Mouse (Mus musculus) liver, embryonic 16.5 days (tissue): ENCODE data around the gene Rtl1. TPM values are rescaled to one million over a fixed set of nuclear protein-coding genes. Genes with fewer than 3 reads are reported as not detected.

Experiments
- ATAC-seq: fragments of 200-750 bp; cut with Nextera tagmentation; 2 replicates; pipeline ENCODE4 v1.8.0; 2017; ENCODE audit warnings: low read depth, mild to moderate bottlenecking, moderate number of reproducible peaks, moderate library complexity
- H3K27ac ChIP-seq: fragments of 300-500 bp; sonication (generic); 2 replicates; pipeline ENCODE4 v1.5.1; 2014; ENCODE audit warnings: mild to moderate bottlenecking, low read length
- H3K27me3 ChIP-seq: fragments of 300-500 bp; sonication (generic); 2 replicates; pipeline ENCODE4 v1.6.1; 2014; ENCODE audit warnings: low read depth, low read length, mixed read lengths; ENCODE audit not compliant: control insufficient read depth, insufficient read depth
- H3K36me3 ChIP-seq: fragments of 300-500 bp; sonication (generic); 2 replicates; pipeline ENCODE4 v1.6.1; 2014; ENCODE audit warnings: mild to moderate bottlenecking; ENCODE audit not compliant: control insufficient read depth, insufficient read depth
- H3K4me1 ChIP-seq: fragments of 300-500 bp; sonication (generic); 2 replicates; pipeline ENCODE4 v1.6.1; 2014; ENCODE audit warnings: low read depth, low read length, mixed read lengths; ENCODE audit not compliant: control insufficient read depth
- H3K4me2 ChIP-seq: fragments of 300-500 bp; sonication (generic); 2 replicates; pipeline ENCODE4 v1.6.1; 2014; ENCODE audit warnings: low read depth, low read length, mixed read lengths
- H3K4me3 ChIP-seq: fragments of 300-500 bp; sonication (generic); 2 replicates; pipeline ENCODE4 v1.5.1; 2014; ENCODE audit warnings: low read depth, mild to moderate bottlenecking, low read length
- H3K9ac ChIP-seq: fragments of 300-500 bp; sonication (generic); 2 replicates; pipeline ENCODE4 v1.6.1; 2014; ENCODE audit warnings: low read depth, low read length
- H3K9me3 ChIP-seq: fragments of 300-500 bp; sonication (generic); replicated peaks from 2 replicates; pipeline ENCODE4 v1.6.1; 2016; ENCODE audit warnings: low read length; ENCODE audit not compliant: control insufficient read depth
- WGBS: fragments of 180-500 bp; shearing (Covaris S2); extraction: QIAGEN DNeasy Blood & Tissue Kit; methylation state at CpG from one replicate; pipeline ENCODE4 v1.1.7; 2014; ENCODE audit not compliant: insufficient replicate concordance; 5-methylcytosine and 5-hydroxymethylcytosine counted together
- polyA plus RNA-seq: library from polyadenylated mRNA; unstranded; fragments of >200 nt; fragmentation: Nextera tagmentation; extraction: Ambion mirVana; gene quantifications from 2 replicates; pipeline ENCODE4 v1.2.1, GENCODE M21; 2015

Rtl1 gene
- polyA plus RNA-seq = 0.64 and 0.68 TPM in 2 replicates

- Histone ChIP-seq H3K36me3 (no peaks in the 10 kb centered on the region; the same call in 1 of the 2 replicates), H3K4me2 (no peak within 1 kb of the TSS), H3K4me1 (peaks cover 3% of the 10 kb centered on the region), H3K9me3 (no peaks in the 10 kb centered on the region), H3K4me3 (no peak within 1 kb of the TSS), H3K27ac (no peak within 1 kb of the TSS), H3K9ac (no peak within 1 kb of the TSS), H3K27me3 (no peaks in the 10 kb centered on the region)
- ATAC-seq = no peak
- 60% methylated on average over 7 of the region's 7 CpGs for WGBS
Observed at GRCm38 (mm10) chr12:109600230-109600629, at the start of gene Rtl1. Rtl1 (minus strand) TSS chr12:109600330.

- no peak overlapping the region for H3K4me3 ChIP-seq
- no peak for ATAC-seq
- WGBS = 41% methylated on average over 3 of the region's 3 CpGs
- H3K9ac ChIP-seq = no peak overlapping the region
- no peaks in the 10 kb centered on the region for H3K27me3 ChIP-seq
- H3K4me2 ChIP-seq = no peak overlapping the region
- H3K9me3 ChIP-seq = no peaks in the 10 kb centered on the region
- no peaks in the 10 kb centered on the region for H3K4me1 ChIP-seq
- H3K36me3 ChIP-seq = no peaks in the 10 kb centered on the region
- H3K27ac ChIP-seq = no peak overlapping the region
Observed at GRCm38 (mm10) chr12:109640560-109641167, 40.5 kb upstream of the Rtl1 start.

- no peaks in the 10 kb centered on the region for H3K36me3 ChIP-seq
- H3K27ac ChIP-seq = no peak overlapping the region
- H3K9me3 ChIP-seq = no peaks in the 10 kb centered on the region
- no peaks in the 10 kb centered on the region for H3K4me1 ChIP-seq
- no peaks in the 10 kb centered on the region for H3K27me3 ChIP-seq
- no peak overlapping the region for H3K9ac ChIP-seq
- 42% methylated on average over 3 of the region's 3 CpGs for WGBS
- ATAC-seq = no peak
- no peak overlapping the region for H3K4me3 ChIP-seq
- H3K4me2 ChIP-seq = no peak overlapping the region
Observed at GRCm38 (mm10) chr12:109632035-109632434, 31.9 kb upstream of the Rtl1 start.

- WGBS = 73% methylated on average over 1 of the region's 1 CpGs
- no peak for ATAC-seq
Observed at GRCm38 (mm10) chr12:109628887-109629286, 28.8 kb upstream of the Rtl1 start.

GRCm38 (mm10) chr12:109626910-109627309 lies 26.8 kb upstream of the Rtl1 start:
- H3K27ac ChIP-seq = no peak overlapping the region
- H3K4me1 ChIP-seq = no peaks in the 10 kb centered on the region
- H3K36me3 ChIP-seq = no peaks in the 10 kb centered on the region
- WGBS = 69% methylated on average over 5 of the region's 5 CpGs
- H3K4me3 ChIP-seq = no peak overlapping the region
- no peak for ATAC-seq
- H3K27me3 ChIP-seq = no peaks in the 10 kb centered on the region
- no peaks in the 10 kb centered on the region for H3K9me3 ChIP-seq
- H3K4me2 ChIP-seq = no peak overlapping the region
- no peak overlapping the region for H3K9ac ChIP-seq

More at GRCm38 (mm10) chr12:109628887-109629286, 28.8 kb upstream of the Rtl1 start:
- Histone ChIP-seq H3K9me3 (no peaks in the 10 kb centered on the region), H3K4me3 (no peak overlapping the region), H3K9ac (no peak overlapping the region), H3K4me1 (no peaks in the 10 kb centered on the region), H3K27ac (no peak overlapping the region), H3K27me3 (no peaks in the 10 kb centered on the region), H3K4me2 (no peak overlapping the region), H3K36me3 (no peaks in the 10 kb centered on the region)

GRCm38 (mm10) chr12:109620196-109620595 lies 20.1 kb upstream of the Rtl1 start:
- ATAC-seq = no peak
- 58% methylated on average over 3 of the region's 3 CpGs for WGBS

GRCm38 (mm10) chr12:109617993-109618392 lies 17.9 kb upstream of the Rtl1 start:
- no peak for ATAC-seq
- no peak overlapping the region for H3K27ac ChIP-seq
- no peaks in the 10 kb centered on the region; the same call in 1 of the 2 replicates for H3K27me3 ChIP-seq
- H3K4me1 ChIP-seq = no peaks in the 10 kb centered on the region
- H3K4me3 ChIP-seq = no peak overlapping the region
- WGBS = 72% methylated on average over 14 of the region's 14 CpGs
- H3K9ac ChIP-seq = no peak overlapping the region
- H3K36me3 ChIP-seq = no peaks in the 10 kb centered on the region
- no peak overlapping the region for H3K4me2 ChIP-seq
- H3K9me3 ChIP-seq = no peaks in the 10 kb centered on the region

More at GRCm38 (mm10) chr12:109620196-109620595, 20.1 kb upstream of the Rtl1 start:
- H3K36me3 ChIP-seq = no peaks in the 10 kb centered on the region
- no peak overlapping the region for H3K9ac ChIP-seq
- no peak overlapping the region for H3K27ac ChIP-seq
- H3K4me1 ChIP-seq = no peaks in the 10 kb centered on the region
- H3K9me3 ChIP-seq = no peaks in the 10 kb centered on the region
- H3K4me3 ChIP-seq = no peak overlapping the region
- H3K27me3 ChIP-seq = no peaks in the 10 kb centered on the region
- H3K4me2 ChIP-seq = no peak overlapping the region

- Histone ChIP-seq H3K36me3 (no peaks in the 10 kb centered on the region), H3K4me2 (no peak overlapping the region), H3K4me1 (no peaks in the 10 kb centered on the region), H3K27me3 (no peaks in the 10 kb centered on the region; the same call in 1 of the 2 replicates), H3K4me3 (no peak overlapping the region), H3K9ac (no peak overlapping the region), H3K9me3 (no peaks in the 10 kb centered on the region), H3K27ac (no peak overlapping the region)
- ATAC-seq = no peak
- 52% methylated on average over 15 of the region's 15 CpGs for WGBS
Observed at GRCm38 (mm10) chr12:109617126-109617525, 17.0 kb upstream of the Rtl1 start.

- WGBS = 24% methylated on average over 8 of the region's 8 CpGs
- Histone ChIP-seq H3K36me3 (no peaks in the 10 kb centered on the region), H3K27ac (no peak overlapping the region), H3K4me3 (no peak overlapping the region), H3K4me2 (no peak overlapping the region), H3K9me3 (no peaks in the 10 kb centered on the region), H3K27me3 (no peaks in the 10 kb centered on the region; the same call in 1 of the 2 replicates), H3K4me1 (no peaks in the 10 kb centered on the region), H3K9ac (no peak overlapping the region)
- no peak for ATAC-seq
Observed at GRCm38 (mm10) chr12:109615371-109615770, 15.2 kb upstream of the Rtl1 start.
